Mouse (Mus musculus): ENCODE data around the gene Phtf2. TPM values are rescaled to one million over a fixed set of nuclear protein-coding genes. Genes with fewer than 3 reads are reported as not detected.

Gene Phtf2
- polyA plus RNA-seq, 1 experiment from 2014 or later = 27.0 TPM

DNA sequence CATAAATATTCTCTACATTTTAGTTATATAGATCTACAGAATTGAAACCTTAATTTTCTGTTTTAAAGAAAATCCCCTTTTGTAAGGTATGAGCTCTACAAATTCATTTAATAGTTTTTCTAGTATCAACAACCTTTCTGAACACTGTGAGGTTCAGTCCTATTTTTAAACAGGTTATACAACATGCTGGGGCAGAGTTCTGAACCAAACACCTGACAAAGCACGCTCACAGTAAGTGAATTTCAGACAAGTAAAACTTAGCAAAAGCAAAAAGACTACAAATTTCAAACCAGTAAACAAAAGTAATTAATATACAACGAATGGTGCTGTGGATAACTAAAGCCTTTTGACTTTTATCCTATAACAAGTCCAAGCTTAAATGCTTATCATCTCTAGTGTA is 23.5 kb downstream of the Phtf2 start:
- Histone ChIP-seq H3K4me2 (no peak overlapping the region), H3K9ac (no peak overlapping the region), H3K4me1 (no peaks in the 10 kb centered on the region), H3K9me3 (no peaks in the 10 kb centered on the region), H3K27me3 (replicated peaks) (no peaks in the 10 kb centered on the region), H3K4me3 (no peak overlapping the region), H3K27ac (no peak overlapping the region), H3K36me3 (replicated peaks) (no peaks in the 10 kb centered on the region)
- WGBS = 98% methylated on average over 2 of the region's 2 CpGs
- no peak for ATAC-seq (replicated peaks)

DNA sequence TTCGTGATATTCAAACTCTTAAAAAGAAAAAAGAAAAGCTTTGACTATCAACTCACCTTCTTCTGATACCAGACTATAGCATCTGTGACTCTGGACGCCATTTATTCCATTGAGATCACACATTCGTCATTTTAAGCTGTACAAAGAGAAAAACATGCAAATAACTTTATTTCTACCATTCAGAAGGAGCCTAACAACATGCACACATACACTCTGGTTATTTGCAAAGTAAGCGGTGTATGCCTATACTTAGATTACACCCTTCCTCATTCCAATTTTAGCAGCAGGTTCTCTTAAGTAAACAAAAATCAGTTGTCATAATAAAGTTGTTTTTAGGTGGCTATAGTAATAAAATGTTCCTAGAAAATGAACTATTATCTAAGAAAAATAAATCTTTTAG is 26.9 kb downstream of the Phtf2 start:
- 90% methylated on average over 4 of the region's 4 CpGs for WGBS
- Histone ChIP-seq H3K27me3 (replicated peaks) (no peaks in the 10 kb centered on the region), H3K9ac (no peak overlapping the region), H3K4me2 (no peak overlapping the region), H3K36me3 (replicated peaks) (no peaks in the 10 kb centered on the region), H3K27ac (no peak overlapping the region), H3K9me3 (no peaks in the 10 kb centered on the region), H3K4me1 (no peaks in the 10 kb centered on the region), H3K4me3 (no peak overlapping the region)
- ATAC-seq (replicated peaks) = no peak

DNA sequence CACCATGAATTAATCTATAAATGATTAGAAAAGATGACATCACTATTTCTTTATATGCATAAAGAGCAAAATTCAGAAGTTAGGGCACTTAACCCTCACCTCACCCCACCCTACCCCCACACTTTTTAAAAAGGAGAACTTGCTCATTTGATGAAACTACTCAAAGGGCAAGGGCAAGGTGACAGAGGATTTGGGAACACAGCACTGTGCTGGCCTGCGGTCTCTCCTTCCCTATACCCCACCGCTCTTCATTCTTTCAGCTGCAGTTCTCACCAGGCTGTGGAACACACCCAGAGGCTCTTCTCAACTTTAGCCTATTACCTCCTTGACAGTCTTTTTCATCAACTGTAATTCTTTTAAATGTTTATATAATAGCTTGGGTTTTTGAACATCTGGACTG is 34.9 kb downstream of the Phtf2 start:
- Histone ChIP-seq H3K4me3 (no peak overlapping the region), H3K27me3 (replicated peaks) (no peaks in the 10 kb centered on the region), H3K9me3 (no peaks in the 10 kb centered on the region), H3K9ac (no peak overlapping the region), H3K36me3 (replicated peaks) (no peaks in the 10 kb centered on the region), H3K27ac (no peak overlapping the region), H3K4me2 (no peak overlapping the region), H3K4me1 (no peaks in the 10 kb centered on the region)
- 93% methylated on average over 2 of the region's 2 CpGs for WGBS
- no peak for ATAC-seq (replicated peaks)

DNA sequence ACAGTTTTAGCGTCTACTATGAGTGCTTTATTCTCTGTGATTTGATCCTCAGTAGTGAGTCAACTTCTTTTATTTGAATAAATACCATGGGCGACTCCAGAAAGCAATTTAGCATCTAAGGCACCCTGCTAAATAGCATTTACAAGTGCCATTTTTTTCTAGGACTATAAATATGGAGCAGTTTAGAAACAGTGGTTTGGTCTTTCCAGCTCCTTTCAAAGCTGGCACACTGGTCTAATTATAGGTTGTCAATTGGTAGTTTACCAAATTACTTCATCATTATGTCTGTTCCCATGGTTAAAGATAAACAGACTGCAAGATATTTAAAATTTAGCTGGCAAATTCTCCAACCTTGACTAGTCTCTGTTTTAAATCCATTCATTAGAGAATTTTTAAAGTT is 38.1 kb downstream of the Phtf2 start:
- H3K9me3 ChIP-seq = no peaks in the 10 kb centered on the region
- no peak overlapping the region for H3K27ac ChIP-seq
- H3K9ac ChIP-seq = no peak overlapping the region
- H3K4me1 ChIP-seq = no peaks in the 10 kb centered on the region
- ATAC-seq (replicated peaks) = no peak
- no peak overlapping the region for H3K4me3 ChIP-seq
- H3K36me3 ChIP-seq (replicated peaks) = no peaks in the 10 kb centered on the region
- no peak overlapping the region for H3K4me2 ChIP-seq
- H3K27me3 ChIP-seq (replicated peaks) = no peaks in the 10 kb centered on the region
- WGBS = 70% methylated on average over 2 of the region's 2 CpGs

DNA sequence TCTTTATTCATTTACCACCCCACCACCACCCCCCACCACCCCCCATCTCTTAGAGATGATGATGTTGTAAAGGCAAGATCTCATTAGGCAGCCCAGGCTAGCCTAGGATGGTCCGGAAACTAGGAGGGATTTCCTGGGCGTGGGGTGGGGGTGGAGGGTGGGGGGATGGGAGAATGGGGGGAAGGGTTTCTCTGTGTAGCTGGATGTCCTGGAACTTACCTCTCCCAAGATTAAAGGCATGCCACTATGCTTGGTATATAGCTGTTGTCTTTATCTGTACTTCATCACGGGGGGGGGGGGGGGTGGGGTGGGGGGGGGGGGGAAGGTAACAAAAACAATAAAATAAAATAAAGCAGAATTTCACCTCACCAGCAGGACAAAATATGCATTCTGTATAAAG is 38.5 kb downstream of the Phtf2 start:
- Histone ChIP-seq H3K36me3 (replicated peaks) (no peaks in the 10 kb centered on the region), H3K4me3 (no peak overlapping the region), H3K4me1 (no peaks in the 10 kb centered on the region), H3K9me3 (no peaks in the 10 kb centered on the region), H3K27me3 (replicated peaks) (no peaks in the 10 kb centered on the region), H3K4me2 (no peak overlapping the region), H3K27ac (no peak overlapping the region), H3K9ac (no peak overlapping the region)
- 65% methylated on average over 2 of the region's 3 CpGs for WGBS
- no peak for ATAC-seq (replicated peaks)

DNA sequence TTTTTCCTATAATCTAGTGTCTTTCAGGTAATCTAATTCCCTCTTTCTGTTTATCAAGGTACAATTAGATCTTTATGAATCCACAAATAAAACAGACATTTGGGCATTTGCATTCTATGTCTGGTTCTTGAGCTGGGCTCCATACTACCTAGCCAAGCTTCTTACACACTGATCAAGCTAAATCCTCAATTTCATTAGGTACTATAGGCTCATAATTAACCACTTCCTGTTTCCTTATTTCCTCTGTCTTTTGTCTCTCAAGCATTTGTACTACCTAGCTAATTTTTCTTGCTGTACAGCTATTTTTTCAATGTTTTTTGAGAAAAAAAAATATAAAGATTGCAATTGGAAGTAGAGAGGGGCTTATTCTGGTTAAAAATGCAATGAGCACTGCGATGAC is 44.8 kb downstream of the Phtf2 start:
- no peak overlapping the region for H3K4me2 ChIP-seq
- H3K9me3 ChIP-seq = no peaks in the 10 kb centered on the region
- H3K4me3 ChIP-seq = no peak overlapping the region
- H3K4me1 ChIP-seq = no peaks in the 10 kb centered on the region
- no peak overlapping the region for H3K9ac ChIP-seq
- ATAC-seq (replicated peaks) = no peak
- no peaks in the 10 kb centered on the region for H3K27me3 ChIP-seq (replicated peaks)
- no peaks in the 10 kb centered on the region for H3K36me3 ChIP-seq (replicated peaks)
- no peak overlapping the region for H3K27ac ChIP-seq
- 100% methylated on average over 1 of the region's 1 CpGs for WGBS

DNA sequence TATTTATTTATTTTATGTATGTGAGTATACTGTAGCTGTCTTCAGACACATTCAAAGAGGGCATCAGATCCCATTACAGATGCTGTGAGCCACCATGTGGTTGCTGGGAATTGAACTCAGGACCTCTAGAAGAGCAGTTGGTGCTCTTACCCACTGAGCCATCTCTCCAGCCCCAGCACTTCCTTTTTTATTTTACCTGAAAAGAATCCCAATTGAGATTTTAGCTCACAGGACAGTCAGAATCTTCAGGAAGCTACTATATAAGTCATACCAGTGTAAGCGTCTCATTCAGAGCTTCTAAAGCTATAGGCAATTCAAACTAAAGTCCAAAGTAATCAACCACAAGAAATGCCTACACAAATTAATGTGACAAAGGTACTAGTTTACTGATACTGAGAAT is 47.5 kb downstream of the Phtf2 start:
- WGBS = 100% methylated on average over 1 of the region's 1 CpGs
- no peak overlapping the region for H3K27ac ChIP-seq
- H3K27me3 ChIP-seq (replicated peaks) = no peaks in the 10 kb centered on the region
- H3K4me1 ChIP-seq = no peaks in the 10 kb centered on the region
- ATAC-seq (replicated peaks) = no peak
- H3K4me3 ChIP-seq = no peak overlapping the region
- H3K4me2 ChIP-seq = no peak overlapping the region
- no peaks in the 10 kb centered on the region for H3K9me3 ChIP-seq
- H3K36me3 ChIP-seq (replicated peaks) = no peaks in the 10 kb centered on the region
- no peak overlapping the region for H3K9ac ChIP-seq

DNA sequence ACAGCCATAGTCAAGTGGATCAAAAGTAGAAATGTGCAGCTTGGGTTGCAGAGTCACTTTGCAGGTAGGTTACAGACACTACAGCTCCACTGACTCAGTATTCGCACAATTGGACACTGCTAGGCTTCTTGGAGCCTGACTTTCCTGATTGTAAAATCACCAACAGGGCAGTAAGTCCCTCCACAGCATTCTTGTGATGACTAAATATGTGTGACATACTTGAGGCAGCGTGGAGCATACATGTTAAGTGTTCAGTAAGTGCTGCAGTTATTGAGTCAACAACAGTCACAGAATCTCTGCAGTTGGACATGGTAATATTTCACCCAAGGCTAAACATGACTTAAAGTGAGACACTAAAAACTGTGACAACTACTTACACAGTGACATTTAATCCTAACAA is 50.5 kb downstream of the Phtf2 start:
- 91% methylated on average over 2 of the region's 2 CpGs for WGBS
- H3K4me3 ChIP-seq = no peak overlapping the region
- no peak for ATAC-seq (replicated peaks)

DNA sequence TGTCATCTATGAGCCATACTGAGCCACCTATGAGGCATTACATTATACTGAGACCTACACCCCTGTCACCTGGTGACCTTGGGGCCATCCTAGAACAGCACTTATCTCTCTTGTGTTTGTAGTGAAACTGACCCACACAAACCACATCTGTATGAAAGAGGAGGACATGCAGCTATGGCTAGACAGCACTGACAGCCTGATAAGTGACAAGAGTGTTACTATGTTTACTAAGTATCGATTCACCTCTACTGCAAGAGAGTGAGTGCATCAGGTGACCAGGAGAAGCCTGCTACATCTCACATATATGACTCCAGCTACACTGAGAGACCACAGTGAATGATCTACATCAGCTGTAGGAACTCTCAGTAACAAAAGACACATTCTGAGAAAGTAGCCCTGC is 51.2 kb downstream of the Phtf2 start:
- 91% methylated on average over 1 of the region's 1 CpGs for WGBS
- ATAC-seq (replicated peaks) = no peak
- no peak overlapping the region for H3K4me3 ChIP-seq

More for the DNA sequence above, 50.5 kb downstream of the Phtf2 start:
- Histone ChIP-seq H3K4me2 (no peak overlapping the region), H3K27me3 (replicated peaks) (no peaks in the 10 kb centered on the region), H3K4me1 (no peaks in the 10 kb centered on the region), H3K9ac (no peak overlapping the region), H3K36me3 (replicated peaks) (no peaks in the 10 kb centered on the region), H3K27ac (no peak overlapping the region), H3K9me3 (no peaks in the 10 kb centered on the region)

DNA sequence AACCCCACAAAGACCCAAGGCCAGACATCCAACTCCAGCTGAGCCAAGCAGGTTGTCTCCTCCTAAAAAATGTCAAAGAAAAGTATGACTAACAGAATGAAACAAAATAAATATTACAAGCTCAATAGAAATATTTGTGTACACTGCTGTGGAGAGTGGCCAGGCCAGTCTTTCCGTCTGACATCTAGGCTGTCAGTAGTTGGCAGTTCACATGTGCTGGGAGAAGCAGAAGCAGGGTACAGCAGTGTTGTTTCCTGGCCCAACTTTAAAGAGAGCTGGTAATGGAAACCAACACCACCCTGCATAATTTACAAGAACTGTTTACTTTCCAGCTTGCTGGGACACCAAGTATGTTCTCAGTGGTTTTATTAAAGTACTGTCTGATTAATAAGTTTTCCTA is 60.3 kb downstream of the Phtf2 start:
- Histone ChIP-seq H3K36me3 (replicated peaks) (no peaks in the 10 kb centered on the region), H3K27me3 (replicated peaks) (no peaks in the 10 kb centered on the region), H3K4me2 (no peak overlapping the region), H3K9ac (no peak overlapping the region), H3K9me3 (no peaks in the 10 kb centered on the region), H3K27ac (no peak overlapping the region), H3K4me1 (no peaks in the 10 kb centered on the region), H3K4me3 (no peak overlapping the region)
- 81% methylated on average over 1 of the region's 1 CpGs for WGBS
- no peak for ATAC-seq (replicated peaks)

More for the DNA sequence above, 51.2 kb downstream of the Phtf2 start:
- Histone ChIP-seq H3K4me1 (no peaks in the 10 kb centered on the region), H3K9ac (no peak overlapping the region), H3K4me2 (no peak overlapping the region), H3K36me3 (replicated peaks) (no peaks in the 10 kb centered on the region), H3K9me3 (no peaks in the 10 kb centered on the region), H3K27ac (no peak overlapping the region), H3K27me3 (replicated peaks) (no peaks in the 10 kb centered on the region)

DNA sequence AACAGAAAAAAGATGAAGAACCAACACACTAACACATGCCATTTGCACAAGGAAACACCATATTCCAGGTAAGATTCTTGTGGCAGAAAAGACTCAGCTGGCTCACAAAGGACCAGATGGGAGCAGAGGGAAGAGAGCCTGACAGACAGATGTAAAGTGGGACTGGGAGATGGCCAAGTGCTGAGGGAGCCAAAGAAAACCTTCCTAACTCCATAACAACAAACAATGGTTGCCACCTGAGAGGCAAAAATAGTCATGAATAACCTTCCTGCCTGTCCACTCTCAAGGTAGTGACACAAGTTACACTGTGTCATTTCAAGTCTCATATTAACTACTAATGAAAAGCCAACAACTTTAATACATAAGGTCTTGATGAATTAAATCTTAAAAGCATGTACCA is 60.8 kb downstream of the Phtf2 start:
- H3K4me1 ChIP-seq = no peaks in the 10 kb centered on the region
- H3K9ac ChIP-seq = no peak overlapping the region
- no peak overlapping the region for H3K27ac ChIP-seq
- no peaks in the 10 kb centered on the region for H3K36me3 ChIP-seq (replicated peaks)
- no peak for ATAC-seq (replicated peaks)
- H3K4me3 ChIP-seq = no peak overlapping the region
- no peak overlapping the region for H3K4me2 ChIP-seq
- no peaks in the 10 kb centered on the region for H3K9me3 ChIP-seq
- no peaks in the 10 kb centered on the region for H3K27me3 ChIP-seq (replicated peaks)

DNA sequence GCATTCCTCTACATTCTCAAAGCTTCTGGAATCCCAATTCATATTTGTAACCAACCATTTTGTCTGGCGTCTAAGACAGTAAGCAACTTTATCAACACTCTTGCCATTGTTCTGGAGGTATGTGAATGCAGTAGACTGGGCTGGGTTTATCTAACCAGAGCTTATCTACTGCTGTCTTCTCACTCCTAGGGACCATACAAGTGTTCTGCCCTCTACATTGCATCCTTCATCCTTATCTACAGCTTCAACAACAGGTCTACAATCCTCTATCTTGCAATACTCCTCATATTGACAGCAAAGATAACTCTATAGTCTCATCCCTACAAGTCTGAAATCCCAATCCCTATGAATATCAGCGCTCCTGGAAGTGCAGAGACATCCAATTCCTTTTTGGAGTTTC is 66.8 kb downstream of the Phtf2 start:
- H3K9me3 ChIP-seq = no peaks in the 10 kb centered on the region
- no peaks in the 10 kb centered on the region; the same call in 1 of the 2 replicates for H3K4me1 ChIP-seq
- no peak overlapping the region for H3K4me3 ChIP-seq
- H3K27ac ChIP-seq = no peak overlapping the region
- no peak overlapping the region for H3K9ac ChIP-seq
- H3K27me3 ChIP-seq (replicated peaks) = no peaks in the 10 kb centered on the region
- H3K36me3 ChIP-seq (replicated peaks) = no peaks in the 10 kb centered on the region
- no peak overlapping the region for H3K4me2 ChIP-seq
- no peak for ATAC-seq (replicated peaks)
- WGBS = 98% methylated on average over 2 of the region's 2 CpGs

DNA sequence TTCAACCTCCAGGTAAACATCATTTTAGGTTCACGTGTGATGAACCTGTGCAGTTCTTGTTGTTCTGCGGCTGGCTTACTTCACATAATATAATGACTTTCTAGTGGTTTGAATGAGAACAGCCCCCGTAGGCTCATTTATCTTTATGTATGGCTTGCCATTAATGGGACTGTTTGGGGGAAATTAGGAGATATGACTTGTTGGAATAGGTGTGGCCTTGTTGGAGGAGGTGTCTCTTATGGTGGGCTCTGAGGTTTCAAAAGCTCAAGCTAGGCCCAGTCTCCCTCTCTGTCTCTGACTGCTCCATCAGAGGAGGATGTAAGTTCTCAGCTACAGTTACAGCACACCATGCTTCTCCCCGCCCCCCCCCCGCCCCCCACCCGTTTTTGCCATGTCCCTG is 71.5 kb downstream of the Phtf2 start:
- H3K4me1 ChIP-seq = no peaks in the 10 kb centered on the region; the same call in 1 of the 2 replicates
- 88% methylated on average over 6 of the region's 6 CpGs for whole genome bisulfite sequencing
- H3K27ac ChIP-seq = no peak overlapping the region
- H3K9me3 ChIP-seq = no peaks in the 10 kb centered on the region
- H3K9ac ChIP-seq = no peak overlapping the region
- H3K4me3 ChIP-seq = no peak overlapping the region
- H3K36me3 ChIP-seq (replicated peaks) = 0 out of 2 replicates have a peak, but pooled peaks cover 5% of the 10 kb centered on the region
- no peak for ATAC-seq (replicated peaks)
- H3K27me3 ChIP-seq (replicated peaks) = no peaks in the 10 kb centered on the region
- no peak overlapping the region for H3K4me2 ChIP-seq

DNA sequence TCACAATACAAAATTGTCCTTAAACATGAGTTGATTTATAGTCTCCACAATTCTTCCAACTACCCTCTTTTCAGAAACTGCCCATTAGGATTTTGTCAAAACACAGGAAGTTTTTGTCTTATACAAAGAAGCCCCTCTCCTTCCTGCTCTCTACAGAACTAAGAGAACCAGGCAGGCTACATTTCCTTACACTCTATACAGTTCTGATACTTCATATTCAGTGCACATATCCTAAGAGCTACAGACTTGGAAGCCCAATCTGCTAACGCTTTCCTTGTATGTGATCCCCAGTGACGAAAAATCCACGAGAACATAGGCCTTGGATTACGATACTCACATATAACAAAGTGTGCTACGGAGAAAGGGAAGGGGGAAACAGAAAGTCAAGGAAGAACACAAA is 86.0 kb downstream of the Phtf2 start:
- no peaks in the 10 kb centered on the region for H3K4me1 ChIP-seq
- no peak overlapping the region for H3K4me3 ChIP-seq
- H3K9ac ChIP-seq = no peak overlapping the region
- H3K27me3 ChIP-seq (replicated peaks) = no peaks in the 10 kb centered on the region
- no peak overlapping the region for H3K4me2 ChIP-seq
- no peak for ATAC-seq (replicated peaks)
- H3K27ac ChIP-seq = no peak overlapping the region
- no peaks in the 10 kb centered on the region for H3K9me3 ChIP-seq
- WGBS = 79% methylated on average over 5 of the region's 5 CpGs
- H3K36me3 ChIP-seq (replicated peaks) = peaks cover 3% of the 10 kb centered on the region; the same call in 1 of the 2 replicates
